Mouse (Mus musculus) kidney, postnatal 14 days (tissue): Measurements from ENCODE around the gene Vmn1r67.

Experiments used
- DNase-seq: peaks from one replicate; pipeline ENCODE4 v3.0.0; 2022; ENCODE audit warnings: mixed read lengths

Gene Vmn1r67

DNA sequence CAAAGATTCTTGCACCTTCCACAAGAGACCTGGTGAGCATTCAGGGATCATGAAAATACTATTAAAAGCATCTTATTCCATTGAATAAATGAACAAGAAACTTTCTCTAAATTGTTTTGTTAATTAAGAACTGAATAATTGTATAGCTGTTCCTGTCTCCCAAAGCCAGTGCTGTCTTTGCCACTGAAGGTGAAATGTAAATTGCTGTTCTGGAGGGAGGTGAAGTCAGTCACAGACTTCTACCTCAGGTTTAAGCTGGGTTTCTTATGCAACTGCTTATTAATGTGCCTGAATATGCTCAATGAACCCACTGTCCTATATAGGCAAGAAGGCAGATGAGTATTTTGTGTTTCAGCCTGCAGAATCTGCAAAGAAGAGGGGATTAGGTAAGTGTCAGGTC, at the start of gene Vmn1r67:
Vmn1r67 (plus strand) TSS at position 301 of the 400 bp plus-strand sequence.
- DNase-seq, result no peak

GRCm38 (mm10) chr7:10458166-10458565, 15.0 kb downstream of the Vmn1r67 start:
- DNase-seq, result no peak

DNA sequence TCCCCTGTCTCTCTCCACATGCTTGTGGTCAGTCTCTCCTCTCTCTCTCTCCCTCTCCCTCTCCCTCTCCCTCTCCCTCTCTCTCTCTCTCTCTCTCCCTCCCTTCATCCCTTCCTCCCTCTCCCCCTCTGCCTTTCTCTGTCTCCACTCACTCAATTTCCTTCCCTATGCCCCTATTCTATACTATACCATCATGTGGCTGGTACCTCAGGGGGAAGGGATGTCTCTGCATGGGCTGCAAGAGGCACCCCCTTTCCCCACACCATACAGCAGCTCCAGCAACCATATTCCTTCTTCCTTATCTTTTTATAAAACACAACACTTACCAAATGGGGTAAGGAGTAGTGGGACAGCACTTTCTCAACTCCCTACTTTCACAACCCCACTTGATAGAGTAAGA, 36.7 kb downstream of the Vmn1r67 start:
- no peak for DNase-seq

DNA sequence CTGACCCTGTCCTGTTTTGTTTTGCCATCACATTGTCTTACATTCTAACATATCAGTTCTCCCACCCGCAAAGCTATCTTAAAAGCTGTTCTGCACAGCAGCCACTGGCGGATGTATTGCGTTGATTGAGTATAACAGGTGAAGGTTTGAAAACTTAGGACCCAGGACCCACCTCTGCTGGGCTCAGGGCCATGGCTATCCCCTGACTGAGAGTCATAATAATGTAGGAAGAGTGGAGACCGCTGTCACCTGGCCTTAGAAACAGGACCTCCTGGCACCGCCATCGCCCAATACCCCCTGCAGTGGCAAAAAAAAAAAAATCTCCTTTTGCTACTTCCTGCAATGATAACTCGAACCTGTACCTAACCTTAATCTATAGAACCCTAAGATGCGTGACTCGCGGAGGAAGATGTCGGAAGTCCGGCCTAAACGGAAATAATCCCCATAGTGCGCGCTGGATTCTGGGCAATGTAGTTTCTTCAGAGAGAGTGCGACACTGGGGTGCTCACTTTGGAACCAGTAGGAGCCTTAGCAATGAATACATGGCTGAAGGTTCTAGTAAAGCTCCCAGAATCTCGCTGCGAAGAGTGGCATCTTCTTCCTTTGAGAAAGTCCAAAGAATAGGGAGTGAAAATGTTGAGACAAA, 37.6 kb downstream of the Vmn1r67 start:
- no peak for DNase-seq

GRCm38 (mm10) chr7:10494786-10495521, 51.8 kb downstream of the Vmn1r67 start, which contains the start of gene Zik1:
TSS of gene Zik1 (minus strand) at chr7:10495394.
- peak; percentile 67 for DNase-seq

DNA sequence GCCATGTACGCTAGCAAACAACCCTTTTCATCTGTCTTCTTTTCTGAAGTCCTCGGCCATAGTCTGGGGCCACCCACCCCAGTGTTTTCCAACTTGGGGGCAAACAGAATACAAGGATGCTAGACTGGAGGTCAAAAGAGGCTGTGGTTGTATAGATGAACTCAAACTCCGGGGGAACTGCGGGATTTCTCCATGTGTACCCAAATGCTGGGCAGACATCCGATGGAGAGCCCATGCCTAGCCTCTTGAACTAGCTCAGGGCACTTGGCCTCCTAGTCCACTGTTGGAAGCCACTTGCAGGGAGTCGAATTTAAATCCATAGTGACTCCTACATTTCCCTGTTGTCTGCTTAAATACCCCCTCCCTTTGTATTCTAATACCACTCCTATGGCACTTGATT, 52.4 kb downstream of the Vmn1r67 start:
- DNase-seq, result no peak
